25 mouse cellular contexts compared by ENCODE assay signal in genomic region chr5:31000122-31000521, GRCm38 (mm10). TPM values are rescaled to one million over a fixed set of nuclear protein-coding genes. Genes with fewer than 3 reads are reported as not detected.
DNase-seq lines count a peak whose midpoint lies in the region; ATAC-seq and TF ChIP-seq lines count a peak whose summit lies in the region.
"Had no signal": no experiment of that assay in that cellular context is flagged by ENCODE, and none has a peak within 500 bp of the region (broad histone marks: within the 10 kb centered on the region; RNA-seq: fewer than 3 reads in every experiment).

No protein-coding gene starts in this region.

- intact Hi-C loops in heart, postnatal 25 days (cut with DNase I): loop anchor here (5.0 kb wide), 1 partner anchor 288 kb away; the partner anchor contains the start of gene Dpysl5

- H3K9me3 ChIP-seq in heart, embryonic 13.5 days: no peaks in the 10 kb centered on the region
- H3K9me3 ChIP-seq: stomach, embryonic 15.5 days had no signal

- no peak for ATAC-seq in heart, embryonic 13.5 days (ENCODE audit: extremely low read depth, insufficient number of reproducible peaks, low FRiP score, low TSS enrichment)
- ATAC-seq in cerebellum, adult (ENCODE audit: insufficient number of reproducible peaks, low FRiP score, low TSS enrichment): no peak
- ATAC-seq in granulocyte monocyte progenitor cell, adult 5-6 weeks (replicated peaks; ENCODE audit: poor library complexity, severe bottlenecking): no peak
- ATAC-seq: forebrain, embryonic 14.5 days had no signal

- H3K27ac ChIP-seq in heart, embryonic 13.5 days (replicated peaks): peak overlapping the region; percentile 50
- H3K27ac ChIP-seq in embryonic fibroblast, embryonic 13.5 days (ENCODE audit: insufficient read depth, low read length): peak overlapping the region; percentile 17
- H3K27ac ChIP-seq: hindbrain, embryonic 14.5 days; stomach, embryonic 15.5 days had no signal

- DNase-seq in heart, postnatal 25 days (ENCODE audit: low spot score): no peak
- DNase-seq in lung, postnatal 25 days (ENCODE audit: low spot score): peak; percentile 4
- no peak for DNase-seq in lung, postnatal 10 days
- no peak for DNase-seq in cerebellum, adult 11-12 months
- DNase-seq: adrenal gland, postnatal 25 days; B cell, adult 2 months; cerebellum, adult 18-20 months; cerebellum, postnatal 25 days; embryo, embryonic 11 days; gastrocnemius, postnatal 10 days; heart, adult 18-20 months; kidney, adult 9 months; kidney, postnatal 4 days; thymus, adult 18-20 months; thymus, postnatal 4 days had no signal

- no peak overlapping the region for H3K4me2 ChIP-seq in heart, embryonic 13.5 days
- H3K4me2 ChIP-seq: hindbrain, embryonic 14.5 days; liver, embryonic 11.5 days; stomach, embryonic 15.5 days had no signal

- H3K27me3 ChIP-seq in heart, embryonic 13.5 days (replicated peaks): no peaks in the 10 kb centered on the region; the same call in 1 of the 2 replicates
- H3K27me3 ChIP-seq: stomach, embryonic 15.5 days had no signal

- TF ChIP-seq POLR2A in embryonic fibroblast, embryonic 13.5 days (IDR thresholded peaks at IDR 0.05; ENCODE audit: low read depth, low read length): no peak

- no peak overlapping the region for H3K9ac ChIP-seq in heart, embryonic 13.5 days
- H3K9ac ChIP-seq: hindbrain, embryonic 14.5 days; stomach, embryonic 15.5 days had no signal

- 54% methylated on average over 7 of the region's 7 CpGs for WGBS in heart, embryonic 13.5 days

- H3K4me1 ChIP-seq in heart, embryonic 13.5 days: peaks cover 19% of the 10 kb centered on the region
- peaks cover 8% of the 10 kb centered on the region for H3K4me1 ChIP-seq in embryonic fibroblast, embryonic 13.5 days (ENCODE audit: control insufficient read depth, insufficient read depth, low read length)
- H3K4me1 ChIP-seq: stomach, embryonic 15.5 days had no signal

- TF ChIP-seq CTCF in embryonic fibroblast, embryonic 13.5 days (IDR thresholded peaks at IDR 0.05; ENCODE audit: borderline replicate concordance, insufficient read depth, low read length): no peak

- no peak overlapping the region for H3K4me3 ChIP-seq in heart, embryonic 13.5 days
- no peak overlapping the region for H3K4me3 ChIP-seq in embryonic fibroblast, embryonic 13.5 days (ENCODE audit: insufficient read depth, low read length)
- H3K4me3 ChIP-seq: stomach, embryonic 15.5 days had no signal

- H3K36me3 ChIP-seq in heart, embryonic 13.5 days: no peaks in the 10 kb centered on the region
- H3K36me3 ChIP-seq: stomach, embryonic 15.5 days had no signal

RNA-seq across cellular contexts. Expression of gene Tcf23, which starts 31.7 kb away (rescaled TPM):
- polyA plus RNA-seq in heart, embryonic 13.5 days (2015; fragmentation: Nextera tagmentation; extraction: Ambion mirVana): 0.06 and 0.16 TPM in 2 replicates
- under 1 TPM; 0.45 to 0.75 TPM for total RNA-seq in heart, postnatal 25 days (2021)
- polyA plus RNA-seq in embryonic fibroblast, embryonic 13.5 days (2011; ENCODE audit: insufficient read length, low read depth, missing spikeins): not detected in 2 replicates
- total RNA-seq in granulocyte monocyte progenitor cell, adult 5-6 weeks (2014; fragmentation: Nextera tagmentation): not detected in 2 replicates
- not detected in 2 replicates for total RNA-seq in granulocyte monocyte progenitor cell, adult 5-6 weeks (2017)
- total RNA-seq: megakaryocyte-erythroid progenitor cell, adult 5-6 weeks; midbrain, postnatal 0 days had no signal
- polyA plus RNA-seq: forebrain, embryonic 14.5 days had no signal

RNA-seq across cellular contexts. Expression of gene Preb, which starts 40.0 kb away (rescaled TPM):
- polyA plus RNA-seq in heart, embryonic 13.5 days (2015; fragmentation: Nextera tagmentation; extraction: Ambion mirVana): 79.6 and 90.0 TPM in 2 replicates
- 10 to 100 TPM; 79.3 to 82.9 TPM for total RNA-seq in heart, postnatal 25 days (2021)
- polyA plus RNA-seq in embryonic fibroblast, embryonic 13.5 days (2011; ENCODE audit: insufficient read length, low read depth, missing spikeins): 91.6 and 95.3 TPM in 2 replicates
- total RNA-seq in granulocyte monocyte progenitor cell, adult 5-6 weeks (2014; fragmentation: Nextera tagmentation): 103 and 127 TPM in 2 replicates
- total RNA-seq in granulocyte monocyte progenitor cell, adult 5-6 weeks (2017): 42.7 and 67.9 TPM in 2 replicates

RNA-seq across cellular contexts. Expression of gene Atraid, which starts 48.0 kb away (rescaled TPM):
- polyA plus RNA-seq in heart, embryonic 13.5 days (2015; fragmentation: Nextera tagmentation; extraction: Ambion mirVana): 119 and 124 TPM in 2 replicates
- 10 to 100 TPM; 44.1 to 47.0 TPM for total RNA-seq in heart, postnatal 25 days (2021)
- 97.2 and 110 TPM in 2 replicates for polyA plus RNA-seq in embryonic fibroblast, embryonic 13.5 days (2011; ENCODE audit: insufficient read length, low read depth, missing spikeins)
- 42.7 and 79.1 TPM in 2 replicates for total RNA-seq in granulocyte monocyte progenitor cell, adult 5-6 weeks (2014; fragmentation: Nextera tagmentation)
- total RNA-seq in granulocyte monocyte progenitor cell, adult 5-6 weeks (2017): 44.7 and 59.4 TPM in 2 replicates

RNA-seq across cellular contexts. Expression of gene Slc5a6, which starts 48.6 kb away (rescaled TPM):
- polyA plus RNA-seq in heart, embryonic 13.5 days (2015; fragmentation: Nextera tagmentation; extraction: Ambion mirVana): 6.9 and 7.2 TPM in 2 replicates
- 10 to 100 TPM in 1 of 2 experiments, 1 to 10 TPM in 1; 9.9 to 10.5 TPM for total RNA-seq in heart, postnatal 25 days (2021)
- 3.3 and 6.2 TPM in 2 replicates for polyA plus RNA-seq in embryonic fibroblast, embryonic 13.5 days (2011; ENCODE audit: insufficient read length, low read depth, missing spikeins)
- 7.2 and 7.9 TPM in 2 replicates for total RNA-seq in granulocyte monocyte progenitor cell, adult 5-6 weeks (2014; fragmentation: Nextera tagmentation)
- total RNA-seq in granulocyte monocyte progenitor cell, adult 5-6 weeks (2017): 5.8 and 8.8 TPM in 2 replicates

RNA-seq across cellular contexts. Expression of gene Cad, which starts 54.5 kb away (rescaled TPM):
- 17.8 and 20.9 TPM in 2 replicates for polyA plus RNA-seq in heart, embryonic 13.5 days (2015; fragmentation: Nextera tagmentation; extraction: Ambion mirVana)
- 10 to 100 TPM; 14.4 to 15.5 TPM for total RNA-seq in heart, postnatal 25 days (2021)
- 32.6 and 39.5 TPM in 2 replicates for polyA plus RNA-seq in embryonic fibroblast, embryonic 13.5 days (2011; ENCODE audit: insufficient read length, low read depth, missing spikeins)
- 57.4 and 70.3 TPM in 2 replicates for total RNA-seq in granulocyte monocyte progenitor cell, adult 5-6 weeks (2014; fragmentation: Nextera tagmentation)
- 23.1 and 39.5 TPM in 2 replicates for total RNA-seq in granulocyte monocyte progenitor cell, adult 5-6 weeks (2017)
